Mouse (Mus musculus) E14TG2a.4 (cell line): ENCODE results near the gene Palm3.

Source experiments
- CTCF ChIP-seq: conservative IDR thresholded peaks from 2 replicates; pipeline ENCODE4 v1.5.1; 2014; ENCODE audit warnings: low read length
- NANOG ChIP-seq: IDR thresholded peaks from 2 replicates; pipeline ENCODE4 v1.6.1; 2014; ENCODE audit warnings: borderline replicate concordance, low read length, mixed read lengths
- POU5F1 ChIP-seq: IDR thresholded peaks from 2 replicates; pipeline ENCODE4 v1.6.1; 2014; ENCODE audit warnings: low read length, borderline replicate concordance

GRCm38 (mm10) chr8:84071921-84072320 is 50.6 kb downstream of the Palm3 start:
- no peak for TF ChIP-seq CTCF
- TF ChIP-seq NANOG, result no peak
- no peak for TF ChIP-seq POU5F1
